Mouse (Mus musculus): ENCODE results near the gene Serpinc1. TPM values are rescaled to one million over a fixed set of nuclear protein-coding genes. Genes with fewer than 3 reads are reported as not detected.

The Serpinc1 gene
- polyA plus RNA-seq (2012; ENCODE audit: insufficient read depth, insufficient read length, low replicate concordance, missing spikeins): not detected in 2 replicates

- H3K27ac ChIP-seq (ENCODE audit: insufficient read depth, low read depth, low read length): no peak within 1 kb of the TSS
- no peaks in the 10 kb centered on the region for H3K4me1 ChIP-seq (ENCODE audit: control insufficient read depth, insufficient read depth, low read length)
- no peak within 1 kb of the TSS for H3K4me3 ChIP-seq (ENCODE audit: insufficient read depth, low read depth, low read length)
- WGBS: 93% methylated on average over 4 of the region's 4 CpGs
- no peak for TF ChIP-seq CTCF (IDR thresholded peaks at IDR 0.05; ENCODE audit: insufficient read depth, low read depth, low read length)
Observed at GRCm38 (mm10) chr1:160978071-160978735, at the start of gene Serpinc1. Gene Serpinc1 (plus strand): TSS chr1:160978585.

GRCm38 (mm10) chr1:160931320-160931719, 47.1 kb upstream of the Serpinc1 start:
- Histone ChIP-seq H3K27ac (ENCODE audit: insufficient read depth, low read depth, low read length) (no peak overlapping the region), H3K4me1 (ENCODE audit: control insufficient read depth, insufficient read depth, low read length) (no peaks in the 10 kb centered on the region), H3K4me3 (ENCODE audit: insufficient read depth, low read depth, low read length) (no peak overlapping the region)
- TF ChIP-seq CTCF (IDR thresholded peaks at IDR 0.05; ENCODE audit: insufficient read depth, low read depth, low read length) (no peak), POLR2A (IDR thresholded peaks at IDR 0.05; ENCODE audit: insufficient read depth, low read depth, low read length) (no peak)

- Histone ChIP-seq H3K27ac (ENCODE audit: insufficient read depth, low read depth, low read length) (no peak overlapping the region), H3K4me1 (ENCODE audit: control insufficient read depth, insufficient read depth, low read length) (no peaks in the 10 kb centered on the region), H3K4me3 (ENCODE audit: insufficient read depth, low read depth, low read length) (no peak overlapping the region)
- WGBS: 45% methylated on average over 4 of the region's 4 CpGs
- TF ChIP-seq CTCF (IDR thresholded peaks at IDR 0.05; ENCODE audit: insufficient read depth, low read depth, low read length): no peak
- TF ChIP-seq POLR2A (IDR thresholded peaks at IDR 0.05; ENCODE audit: insufficient read depth, low read depth, low read length): no peak
Observed at GRCm38 (mm10) chr1:160933896-160934482, 44.4 kb upstream of the Serpinc1 start.

- Histone ChIP-seq H3K4me1 (ENCODE audit: control insufficient read depth, insufficient read depth, low read length) (no peaks in the 10 kb centered on the region), H3K4me3 (ENCODE audit: insufficient read depth, low read depth, low read length) (no peak overlapping the region), H3K27ac (ENCODE audit: insufficient read depth, low read depth, low read length) (no peak overlapping the region)
- 77% methylated on average over 6 of the region's 6 CpGs for WGBS
- TF ChIP-seq CTCF (IDR thresholded peaks at IDR 0.05; ENCODE audit: insufficient read depth, low read depth, low read length) (no peak), POLR2A (IDR thresholded peaks at IDR 0.05; ENCODE audit: insufficient read depth, low read depth, low read length) (no peak)
Observed at GRCm38 (mm10) chr1:160935551-160935950, 42.8 kb upstream of the Serpinc1 start.

GRCm38 (mm10) chr1:160963199-160963598, 15.2 kb upstream of the Serpinc1 start:
- Histone ChIP-seq H3K4me3 (ENCODE audit: insufficient read depth, low read depth, low read length) (no peak overlapping the region), H3K27ac (ENCODE audit: insufficient read depth, low read depth, low read length) (no peak overlapping the region), H3K4me1 (ENCODE audit: control insufficient read depth, insufficient read depth, low read length) (no peaks in the 10 kb centered on the region)
- TF ChIP-seq CTCF (IDR thresholded peaks at IDR 0.05; ENCODE audit: insufficient read depth, low read depth, low read length): no peak
- TF ChIP-seq POLR2A (IDR thresholded peaks at IDR 0.05; ENCODE audit: insufficient read depth, low read depth, low read length): no peak
- 90% methylated on average over 7 of the region's 7 CpGs for WGBS

GRCm38 (mm10) chr1:160967268-160967667, 11.1 kb upstream of the Serpinc1 start:
- 95% methylated on average over 1 of the region's 1 CpGs for WGBS
- H3K27ac ChIP-seq (ENCODE audit: insufficient read depth, low read depth, low read length): no peak overlapping the region

GRCm38 (mm10) chr1:160968643-160969042, 9.7 kb upstream of the Serpinc1 start:
- TF ChIP-seq CTCF (IDR thresholded peaks at IDR 0.05; ENCODE audit: insufficient read depth, low read depth, low read length) (no peak), POLR2A (IDR thresholded peaks at IDR 0.05; ENCODE audit: insufficient read depth, low read depth, low read length) (no peak)
- WGBS: 59% methylated on average over 5 of the region's 5 CpGs
- Histone ChIP-seq H3K4me3 (ENCODE audit: insufficient read depth, low read depth, low read length) (no peak overlapping the region), H3K4me1 (ENCODE audit: control insufficient read depth, insufficient read depth, low read length) (no peaks in the 10 kb centered on the region), H3K27ac (ENCODE audit: insufficient read depth, low read depth, low read length) (no peak overlapping the region)

More at GRCm38 (mm10) chr1:160967268-160967667, 11.1 kb upstream of the Serpinc1 start:
- TF ChIP-seq CTCF (IDR thresholded peaks at IDR 0.05; ENCODE audit: insufficient read depth, low read depth, low read length): no peak
- no peak for TF ChIP-seq POLR2A (IDR thresholded peaks at IDR 0.05; ENCODE audit: insufficient read depth, low read depth, low read length)
- H3K4me1 ChIP-seq (ENCODE audit: control insufficient read depth, insufficient read depth, low read length): no peaks in the 10 kb centered on the region
- H3K4me3 ChIP-seq (ENCODE audit: insufficient read depth, low read depth, low read length): no peak overlapping the region

- Histone ChIP-seq H3K4me1 (ENCODE audit: control insufficient read depth, insufficient read depth, low read length) (no peaks in the 10 kb centered on the region), H3K27ac (ENCODE audit: insufficient read depth, low read depth, low read length) (no peak overlapping the region), H3K4me3 (ENCODE audit: insufficient read depth, low read depth, low read length) (no peak overlapping the region)
- no peak for TF ChIP-seq CTCF (IDR thresholded peaks at IDR 0.05; ENCODE audit: insufficient read depth, low read depth, low read length)
- TF ChIP-seq POLR2A (IDR thresholded peaks at IDR 0.05; ENCODE audit: insufficient read depth, low read depth, low read length): no peak
- WGBS: 87% methylated on average over 5 of the region's 5 CpGs
Observed at GRCm38 (mm10) chr1:160980021-160980420, 1.6 kb downstream of the Serpinc1 start.

- H3K27ac ChIP-seq (ENCODE audit: insufficient read depth, low read depth, low read length): no peak overlapping the region
- 79% methylated on average over 8 of the region's 8 CpGs for WGBS
- no peak overlapping the region for H3K4me3 ChIP-seq (ENCODE audit: insufficient read depth, low read depth, low read length)
- no peak for TF ChIP-seq POLR2A (IDR thresholded peaks at IDR 0.05; ENCODE audit: insufficient read depth, low read depth, low read length)
- no peak for TF ChIP-seq CTCF (IDR thresholded peaks at IDR 0.05; ENCODE audit: insufficient read depth, low read depth, low read length)
- H3K4me1 ChIP-seq (ENCODE audit: control insufficient read depth, insufficient read depth, low read length): no peaks in the 10 kb centered on the region
Observed at GRCm38 (mm10) chr1:160980537-160981234, 2.3 kb downstream of the Serpinc1 start.
